Mouse (Mus musculus) liver, postnatal 0 days (tissue): ENCODE data around the gene Phtf1. TPM values are rescaled to one million over a fixed set of nuclear protein-coding genes. Genes with fewer than 3 reads are reported as not detected.

Source experiments
- ATAC-seq: fragments of 200-750 bp; cut with Nextera tagmentation; 2 replicates; pipeline ENCODE4 v1.8.0; 2017; ENCODE audit warnings: mild to moderate bottlenecking, moderate library complexity
- DNase-seq: peaks from one replicate; pipeline ENCODE4 v3.0.0-alpha.2; 2016
- H3K27ac ChIP-seq: fragments of 300-500 bp; sonication (generic); 2 replicates; pipeline ENCODE4 v1.5.1; 2014; ENCODE audit warnings: antibody characterized with exemption, moderate library complexity, mild to moderate bottlenecking, low read depth
- H3K27me3 ChIP-seq: fragments of 300-500 bp; sonication (generic); 2 replicates; pipeline ENCODE4 v1.6.1; 2014; ENCODE audit warnings: low read length, control low read depth, mixed read lengths; ENCODE audit not compliant: insufficient read depth
- H3K36me3 ChIP-seq: fragments of 300-500 bp; sonication (generic); replicated peaks from 2 replicates; pipeline ENCODE4 v1.6.1; 2014; ENCODE audit warnings: mild to moderate bottlenecking, control low read depth, low read length, moderate library complexity, mixed read lengths; ENCODE audit not compliant: insufficient read depth
- H3K4me1 ChIP-seq: fragments of 300-500 bp; sonication (generic); 2 replicates; pipeline ENCODE4 v1.6.1; 2014; ENCODE audit warnings: antibody characterized with exemption, mild to moderate bottlenecking, control low read depth; ENCODE audit not compliant: insufficient read depth
- H3K4me2 ChIP-seq: fragments of 300-500 bp; sonication (generic); 2 replicates; pipeline ENCODE4 v1.6.1; 2014; ENCODE audit warnings: low read depth, mild to moderate bottlenecking, low read length, moderate library complexity, mixed read lengths
- H3K4me3 ChIP-seq: fragments of 300-500 bp; sonication (generic); 2 replicates; pipeline ENCODE4 v1.5.1; 2014; ENCODE audit warnings: low read depth, low read length
- H3K9ac ChIP-seq: fragments of 300-500 bp; sonication (generic); replicated peaks from 2 replicates; pipeline ENCODE4 v1.6.1; 2014; ENCODE audit warnings: mild to moderate bottlenecking, moderate library complexity
- H3K9me3 ChIP-seq: fragments of 300-500 bp; sonication (generic); 2 replicates; pipeline ENCODE4 v1.6.1; 2016; ENCODE audit warnings: mild to moderate bottlenecking, control low read depth, low read length, mixed read lengths
- CTCF ChIP-seq: sonication (generic); IDR thresholded peaks from 2 replicates; pipeline ENCODE4 v1.5.1; 2016; ENCODE audit warnings: antibody characterized with exemption, low read depth
- EP300 ChIP-seq: IDR thresholded peaks from 2 replicates; pipeline ENCODE4 v1.6.1; 2016; ENCODE audit warnings: antibody characterized with exemption, low read depth, mild to moderate bottlenecking
- WGBS: fragments of 180-500 bp; shearing (Covaris S2); extraction: QIAGEN DNeasy Blood & Tissue Kit; methylation state at CpG from one replicate; pipeline ENCODE4 v1.1.7; 2014; ENCODE audit not compliant: insufficient replicate concordance; 5-methylcytosine and 5-hydroxymethylcytosine counted together
- polyA plus RNA-seq: library from polyadenylated mRNA; unstranded; fragments of >200 nt; fragmentation: Nextera tagmentation; extraction: Ambion mirVana; gene quantifications from 2 replicates; pipeline ENCODE4 v1.2.1, GENCODE M21; 2015

The Phtf1 gene
- polyA plus RNA-seq, 1 experiment from 2014 or later, result 3.8 TPM

DNA sequence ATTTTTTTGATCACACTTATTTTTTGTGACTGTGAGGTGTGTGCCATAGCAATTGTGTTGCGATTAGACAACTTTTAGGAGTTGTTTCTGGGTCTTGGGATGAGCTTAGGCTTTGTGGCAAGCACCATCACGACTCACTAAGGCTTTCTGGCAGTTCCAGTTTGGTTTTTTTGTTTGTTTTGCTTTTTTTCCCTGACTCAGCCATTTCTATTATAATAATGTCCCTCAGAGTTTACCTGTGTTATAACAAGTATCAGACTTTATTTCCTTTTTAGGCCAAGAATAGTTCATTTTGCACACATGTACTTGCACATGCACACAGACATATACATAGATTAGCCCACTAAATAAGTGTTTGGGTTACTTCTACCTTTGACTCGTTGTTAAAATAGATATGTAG lies 7.3 kb upstream of the Phtf1 start:
- Histone ChIP-seq H3K4me2 (no peak overlapping the region), H3K4me3 (no peak overlapping the region), H3K27me3 (no peaks in the 10 kb centered on the region), H3K9ac (no peak overlapping the region), H3K27ac (no peak overlapping the region), H3K4me1 (no peaks in the 10 kb centered on the region), H3K9me3 (no peaks in the 10 kb centered on the region), H3K36me3 (peaks cover 36% of the 10 kb centered on the region)
- ATAC-seq, result no peak
- TF ChIP-seq EP300 (no peak), CTCF (no peak)
- no peak for DNase-seq
- WGBS, result 83% methylated on average over 3 of the region's 3 CpGs

DNA sequence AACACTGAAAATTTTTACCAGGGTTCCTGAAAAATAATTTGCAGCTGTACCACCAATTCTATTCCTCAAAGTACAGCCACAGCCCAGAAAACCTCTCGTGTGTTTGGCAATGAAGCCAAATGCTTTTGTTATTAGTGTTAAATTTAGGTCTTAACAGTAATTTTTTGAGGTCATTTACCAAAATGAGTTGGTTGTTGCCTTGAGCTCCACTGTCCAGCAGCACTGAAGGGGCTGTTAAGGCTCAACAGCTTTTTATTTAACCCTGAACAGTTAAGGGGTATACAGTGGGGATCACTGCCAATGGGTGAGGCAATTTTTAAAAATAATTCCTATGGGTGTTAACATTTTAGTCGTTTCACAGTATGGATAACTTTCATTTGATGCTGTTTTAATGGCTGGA lies 679 bp upstream of the Phtf1 start:
- Histone ChIP-seq H3K4me1 (peaks cover 8% of the 10 kb centered on the region), H3K36me3 (peaks cover 21% of the 10 kb centered on the region), H3K27ac (peak overlapping the region; percentile 86; the same call in 1 of the 2 replicates), H3K4me2 (peak overlapping the region; percentile 87), H3K27me3 (no peaks in the 10 kb centered on the region), H3K9me3 (no peaks in the 10 kb centered on the region), H3K9ac (peak overlapping the region; percentile 93), H3K4me3 (peak overlapping the region; percentile 99)
- WGBS, result 10% methylated on average over 2 of the region's 2 CpGs
- ATAC-seq (no peak), DNase-seq (no peak)
- TF ChIP-seq EP300, result no peak
- no peak for TF ChIP-seq CTCF

DNA sequence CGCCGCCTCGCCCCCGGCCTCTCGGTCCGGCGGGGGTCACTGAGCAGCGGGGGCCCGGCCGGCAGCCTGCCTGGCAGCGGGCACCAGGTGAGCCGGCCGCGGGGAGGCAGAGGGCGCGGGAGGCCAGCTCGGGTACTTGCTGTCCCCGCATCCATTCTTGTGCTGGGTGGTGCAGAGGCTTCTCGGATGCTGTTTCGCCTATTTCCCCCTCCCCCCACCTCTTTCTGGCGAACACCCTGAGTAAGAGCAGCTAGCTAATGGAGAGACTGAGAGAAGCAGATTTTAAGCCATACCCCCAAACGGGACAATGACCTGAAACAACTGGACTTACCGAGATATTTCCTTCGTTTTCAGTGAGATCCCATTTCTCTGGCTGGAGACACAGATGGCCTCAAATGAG lies 791 bp downstream of the Phtf1 start:
- Histone ChIP-seq H3K4me1 (peaks cover 8% of the 10 kb centered on the region), H3K9ac (peak overlapping the region; percentile 93), H3K9me3 (no peaks in the 10 kb centered on the region), H3K36me3 (peaks cover 9% of the 10 kb centered on the region), H3K27ac (peak overlapping the region; percentile 86), H3K27me3 (no peaks in the 10 kb centered on the region), H3K4me2 (peak overlapping the region; percentile 87), H3K4me3 (peak overlapping the region; percentile 99)
- DNase-seq (no peak), ATAC-seq (peak; percentile 40)
- WGBS, result 1% methylated on average over 24 of the region's 24 CpGs
- no peak for TF ChIP-seq CTCF
- TF ChIP-seq EP300, result no peak

DNA sequence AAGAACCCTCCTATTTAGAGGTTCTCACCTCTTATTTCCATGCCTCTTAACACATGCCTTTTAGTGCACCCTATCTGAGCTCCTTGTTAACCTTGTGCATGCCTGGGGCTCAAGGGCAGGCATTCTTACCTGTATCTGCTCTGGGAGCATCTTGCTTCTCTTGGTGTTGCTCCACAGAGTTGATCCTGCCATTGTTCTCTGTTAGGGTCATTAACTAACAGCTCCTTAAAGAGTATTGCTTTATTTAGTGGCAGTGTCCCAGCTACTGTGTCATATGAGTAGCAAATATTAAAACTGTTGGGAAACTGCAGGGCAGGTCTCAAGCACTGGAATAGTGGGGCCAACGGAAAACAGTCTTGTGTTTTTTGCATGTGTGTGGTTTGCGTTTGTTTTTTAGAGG lies 3.2 kb downstream of the Phtf1 start:
- H3K4me1 ChIP-seq, result peaks cover 8% of the 10 kb centered on the region

DNA sequence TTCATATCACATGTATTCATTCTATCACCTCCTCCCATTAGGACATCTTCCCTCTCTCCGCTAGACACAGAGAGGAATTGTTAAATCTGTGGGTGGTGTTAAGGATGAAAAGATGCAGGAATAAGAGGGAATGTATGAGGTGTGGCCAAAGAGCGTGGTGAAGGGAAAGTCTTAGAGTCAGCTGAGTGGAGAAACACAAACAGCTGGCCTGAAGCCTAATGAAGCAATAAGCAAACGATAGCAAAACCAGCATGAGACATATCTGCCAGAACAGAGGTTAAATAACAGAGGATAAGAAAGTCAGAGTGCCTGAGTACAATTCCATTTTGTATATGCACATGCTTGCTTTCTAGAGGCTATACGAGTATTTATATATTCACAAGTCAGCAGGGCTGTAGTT lies 16.6 kb downstream of the Phtf1 start:
- no peak overlapping the region for H3K27ac ChIP-seq
- ATAC-seq, result peak; percentile 40; the same call in 1 of the 2 replicates
- H3K4me3 ChIP-seq, result no peak overlapping the region
- DNase-seq, result no peak
- no peak overlapping the region for H3K4me2 ChIP-seq
- no peaks in the 10 kb centered on the region for H3K9me3 ChIP-seq
- 0 out of 2 replicates have a peak, but pooled peaks cover 2% of the 10 kb centered on the region for H3K4me1 ChIP-seq
- H3K27me3 ChIP-seq, result no peaks in the 10 kb centered on the region
- H3K36me3 ChIP-seq, result peaks cover 11% of the 10 kb centered on the region
- no peak overlapping the region for H3K9ac ChIP-seq
- TF ChIP-seq EP300 (no peak), CTCF (no peak)
- WGBS, result 55% methylated on average over 4 of the region's 4 CpGs

More for the DNA sequence above, 3.2 kb downstream of the Phtf1 start:
- H3K36me3 ChIP-seq, result peaks cover 7% of the 10 kb centered on the region; the same call in 1 of the 2 replicates
- WGBS, result 92% methylated on average over 2 of the region's 2 CpGs
- no peak for ATAC-seq
- H3K9ac ChIP-seq, result no peak overlapping the region
- no peak overlapping the region for H3K27ac ChIP-seq
- H3K4me3 ChIP-seq, result no peak overlapping the region
- no peaks in the 10 kb centered on the region for H3K9me3 ChIP-seq
- no peak for DNase-seq
- no peaks in the 10 kb centered on the region for H3K27me3 ChIP-seq
- no peak overlapping the region for H3K4me2 ChIP-seq
- TF ChIP-seq CTCF (no peak), EP300 (no peak)

DNA sequence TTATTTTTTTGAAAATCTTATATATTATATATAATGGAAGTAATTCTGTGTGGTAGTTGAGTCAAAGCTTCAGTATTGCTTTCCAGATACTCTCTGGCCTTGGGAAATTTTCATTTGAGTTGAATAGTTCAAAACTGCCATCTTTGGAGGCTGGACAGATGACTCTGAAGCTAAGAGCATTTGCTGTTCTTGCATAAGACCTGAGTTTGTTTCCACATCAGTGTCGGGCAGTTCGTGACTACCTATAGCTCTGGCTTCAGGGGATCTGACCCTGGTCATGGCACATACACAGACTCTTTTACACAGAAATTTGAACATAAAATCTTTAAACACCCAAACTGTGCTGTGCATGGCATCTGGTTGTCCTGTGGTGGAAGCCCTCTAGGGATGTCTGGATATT lies 17.3 kb downstream of the Phtf1 start:
- WGBS, result 58% methylated on average over 2 of the region's 2 CpGs
- no peak overlapping the region for H3K4me2 ChIP-seq
- no peak overlapping the region for H3K9ac ChIP-seq
- DNase-seq (no peak), ATAC-seq (peak; percentile 31; the same call in 1 of the 2 replicates)
- no peak overlapping the region for H3K27ac ChIP-seq
- H3K4me1 ChIP-seq, result 0 out of 2 replicates have a peak, but pooled peaks cover 2% of the 10 kb centered on the region
- H3K4me3 ChIP-seq, result no peak overlapping the region
- TF ChIP-seq CTCF (no peak), EP300 (no peak)
- no peaks in the 10 kb centered on the region for H3K9me3 ChIP-seq
- peaks cover 11% of the 10 kb centered on the region for H3K36me3 ChIP-seq
- H3K27me3 ChIP-seq, result no peaks in the 10 kb centered on the region
